Mouse (Mus musculus) cerebellum, adult 11 months (tissue): ENCODE data around the gene Klrd1.
"Not testable (repeated sequence)": the region's sequence is repeated elsewhere in the genome, so short reads cannot be mapped to it uniquely, and the experiment has no call there.

Source experiments
- DNase-seq: peaks from one replicate; pipeline ENCODE4 v3.0.0; 2022

Klrd1 gene

DNA sequence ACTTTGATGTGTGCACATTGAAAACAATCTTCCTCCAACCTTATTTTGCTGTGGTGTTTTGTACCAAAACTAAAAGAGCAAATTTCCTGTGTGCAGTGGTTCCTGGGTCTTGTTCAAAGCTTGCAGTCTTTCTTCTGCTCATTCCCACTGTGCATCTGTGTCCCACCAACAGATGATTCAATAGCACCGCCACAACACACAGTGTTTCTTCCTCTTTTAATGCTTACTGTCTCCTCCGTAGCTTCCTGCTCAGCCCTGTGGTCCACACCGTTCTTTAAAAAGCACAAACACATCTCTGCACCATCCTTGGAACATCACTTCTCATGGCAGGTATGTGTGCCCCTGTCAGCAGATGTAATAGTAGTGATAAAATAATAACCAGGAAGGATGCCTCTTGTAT lies at the start of gene Klrd1:
TSS of gene Klrd1 (plus strand) at position 275 of the 400 bp plus-strand sequence.
- DNase-seq, result no peak

DNA sequence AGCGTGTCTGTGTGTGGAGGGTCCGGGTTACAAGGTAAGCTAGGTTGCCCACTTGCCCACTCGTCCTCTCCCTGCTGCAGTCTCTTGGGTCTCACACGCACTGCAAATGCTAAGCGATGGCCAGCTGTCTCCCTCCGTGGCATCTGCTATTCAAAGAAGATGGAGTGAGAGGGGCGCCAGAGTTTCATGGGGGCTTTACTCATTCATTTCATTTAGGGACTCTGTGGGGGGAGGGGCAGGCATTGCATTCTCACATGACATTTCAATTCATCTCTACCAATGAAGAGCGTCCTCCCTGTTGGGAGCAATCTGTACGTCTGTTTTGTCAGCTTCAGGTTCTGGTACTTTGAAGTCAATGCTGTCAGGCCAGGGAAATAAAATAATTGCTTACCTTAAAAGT lies 49.7 kb upstream of the Klrd1 start:
- no peak for DNase-seq

DNA sequence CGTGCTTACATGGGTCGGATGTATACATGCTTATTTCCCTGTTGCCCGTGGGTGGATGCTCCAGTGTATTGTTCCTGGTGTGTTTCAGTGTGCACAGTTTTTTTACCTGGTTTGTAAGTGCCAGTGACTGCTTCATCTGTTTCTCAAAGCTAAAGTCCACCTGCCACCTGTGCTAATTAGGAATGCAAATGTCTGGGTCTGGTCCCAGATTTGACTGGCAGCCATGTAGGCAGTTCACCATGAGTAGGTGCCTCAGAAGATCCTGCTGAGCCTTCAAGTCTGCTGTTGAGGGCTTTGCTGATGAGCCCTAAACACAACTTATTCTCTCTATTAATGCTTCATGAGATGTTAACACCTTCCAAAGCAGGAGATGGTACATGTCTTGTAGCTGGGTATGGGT lies 49.0 kb upstream of the Klrd1 start:
- DNase-seq, result no peak

- DNase-seq, result peak; percentile 53
Measured at GRCm38 (mm10) chr6:129543709-129544606, 47.6 kb upstream of the Klrd1 start.

- no peak for DNase-seq
Measured at GRCm38 (mm10) chr6:129547277-129547676, 44.3 kb upstream of the Klrd1 start.

DNA sequence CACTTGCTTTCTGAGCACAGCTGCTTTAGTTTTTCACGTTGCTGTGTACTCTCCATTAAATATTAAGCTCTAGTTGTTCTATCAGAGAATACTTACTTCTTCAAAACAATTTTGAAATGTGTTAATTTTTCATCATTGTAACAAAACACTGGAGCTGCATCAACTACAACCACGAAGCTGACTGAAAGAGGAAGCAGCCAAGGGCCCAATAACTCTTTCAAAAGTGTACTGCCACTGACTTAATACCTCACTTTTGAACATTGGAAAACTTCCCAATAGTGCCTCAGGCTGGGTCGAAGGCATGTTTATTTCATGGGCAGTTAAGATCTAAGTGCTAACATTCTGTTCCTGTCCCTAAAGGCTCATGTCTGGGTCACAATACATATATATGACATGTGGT lies 43.6 kb upstream of the Klrd1 start:
- DNase-seq, result no peak

- no peak for DNase-seq
Measured at GRCm38 (mm10) chr6:129557298-129558023, 34.1 kb upstream of the Klrd1 start.

- peak; percentile 49 for DNase-seq
Measured at GRCm38 (mm10) chr6:129558946-129559640, 32.5 kb upstream of the Klrd1 start.

DNA sequence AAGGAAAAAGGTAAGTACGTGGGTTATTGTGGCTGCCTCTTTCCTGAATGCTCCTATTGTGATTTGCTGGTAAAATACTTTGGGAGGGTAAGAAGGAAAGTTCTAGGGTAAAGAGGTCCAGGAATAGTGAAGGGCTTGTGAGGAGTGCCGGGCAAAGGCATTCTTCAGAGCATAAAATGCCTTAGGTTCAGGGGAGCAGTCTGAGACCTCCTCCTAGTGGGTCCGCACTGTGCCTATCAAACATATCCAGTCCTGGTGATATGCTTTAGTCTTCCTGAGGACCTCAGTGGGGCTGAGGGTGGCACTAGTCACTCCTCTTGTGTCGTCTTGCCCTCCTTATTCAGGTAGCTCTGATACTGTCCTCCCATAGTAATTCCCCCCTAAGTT lies 31.9 kb upstream of the Klrd1 start:
- DNase-seq, result no peak

GRCm38 (mm10) chr6:129565257-129565656 lies 26.3 kb upstream of the Klrd1 start:
- no peak for DNase-seq

GRCm38 (mm10) chr6:129575315-129575714 lies 16.3 kb upstream of the Klrd1 start:
- DNase-seq, result no peak

DNA sequence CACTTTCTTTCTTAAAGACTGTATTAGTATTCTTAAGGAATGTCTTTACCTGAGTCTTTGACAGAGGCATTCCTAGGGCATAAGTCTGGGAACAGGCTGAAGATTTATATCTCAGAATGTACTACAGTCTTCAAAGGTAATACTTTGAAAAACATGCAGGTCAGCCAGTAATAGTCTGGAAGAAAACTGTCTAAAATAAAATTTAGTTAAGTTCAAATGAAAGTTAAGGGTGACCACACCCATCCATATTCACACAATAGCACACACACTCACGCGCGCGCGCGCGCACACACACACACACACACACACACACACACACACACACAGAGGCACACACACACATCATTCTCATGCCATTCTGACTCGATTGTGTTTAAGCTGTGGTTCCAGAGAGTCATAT lies 14.0 kb upstream of the Klrd1 start, which contains the start of gene Klre1:
TSS of gene Klre1 (plus strand) at position 301 of the 400 bp plus-strand sequence.
- no peak for DNase-seq

DNA sequence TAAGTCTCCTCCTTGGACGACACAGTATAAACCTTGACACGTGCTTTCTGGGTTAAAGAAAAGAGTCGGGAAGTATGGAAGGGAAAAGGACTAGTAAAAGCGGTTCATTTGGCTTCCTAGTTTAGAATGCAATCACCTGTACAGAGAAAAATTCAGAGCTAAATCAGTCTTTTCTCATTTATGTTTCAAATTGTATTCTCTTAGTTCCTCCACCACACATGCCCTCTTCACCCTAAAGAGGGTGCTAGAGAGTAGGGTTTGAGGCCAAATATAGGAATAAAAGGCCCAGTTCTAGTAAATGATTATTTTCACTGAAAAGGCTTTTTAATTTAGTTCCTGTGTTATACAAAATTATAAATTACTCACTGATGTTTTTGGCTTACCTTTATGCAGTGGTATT lies 10.3 kb upstream of the Klrd1 start:
- no peak for DNase-seq

- DNase-seq, result no peak
Measured at GRCm38 (mm10) chr6:129581896-129582295, 9.7 kb upstream of the Klrd1 start.

DNA sequence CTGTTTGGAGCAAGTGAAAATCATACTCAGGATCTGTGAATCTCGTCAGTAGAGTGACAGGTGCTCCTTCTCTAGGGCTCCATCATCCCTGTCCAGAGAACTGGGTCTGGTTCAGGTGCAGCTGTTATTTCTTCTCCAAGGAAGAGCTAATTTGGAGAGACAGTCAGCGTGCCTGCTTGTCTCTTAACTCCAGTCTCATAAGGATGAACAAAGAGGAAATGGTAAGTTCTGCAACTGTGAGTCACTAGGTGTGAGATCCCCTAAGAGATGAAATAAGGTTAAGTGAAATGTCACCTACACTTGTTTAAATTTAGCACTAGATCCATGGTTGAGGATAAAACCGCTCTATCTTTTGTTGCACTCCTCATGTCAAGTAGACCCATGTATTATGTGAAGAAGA lies 8.6 kb upstream of the Klrd1 start:
- DNase-seq, result no peak

DNA sequence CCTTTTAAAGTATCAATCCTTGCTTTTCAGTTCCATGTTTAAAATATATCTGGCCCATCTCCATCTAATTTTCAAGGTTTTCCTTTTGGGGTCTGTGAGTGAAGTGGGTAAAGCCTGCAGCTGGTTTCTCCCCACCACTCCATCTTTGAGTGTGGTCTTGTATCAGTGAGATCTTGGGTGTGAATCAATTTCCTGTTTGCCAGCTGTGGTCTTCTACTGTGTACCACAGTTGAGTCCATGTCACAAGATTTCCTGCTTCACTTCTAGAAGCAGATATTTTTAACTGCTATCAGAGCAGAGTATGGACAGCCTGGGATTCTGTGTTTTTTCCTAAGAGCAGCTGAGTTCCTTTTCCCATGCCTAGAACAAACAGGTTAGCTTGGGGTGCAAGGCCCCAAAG lies 16.8 kb downstream of the Klrd1 start:
- no peak for DNase-seq

GRCm38 (mm10) chr6:129623735-129624134 lies 32.2 kb downstream of the Klrd1 start, which contains the start of gene Klrk1:
Klrk1 (minus strand) TSS chr6:129623864.
- no peak for DNase-seq

- DNase-seq, result not testable (repeated sequence)
Measured at GRCm38 (mm10) chr6:129631046-129631445, 39.5 kb downstream of the Klrd1 start.

DNA sequence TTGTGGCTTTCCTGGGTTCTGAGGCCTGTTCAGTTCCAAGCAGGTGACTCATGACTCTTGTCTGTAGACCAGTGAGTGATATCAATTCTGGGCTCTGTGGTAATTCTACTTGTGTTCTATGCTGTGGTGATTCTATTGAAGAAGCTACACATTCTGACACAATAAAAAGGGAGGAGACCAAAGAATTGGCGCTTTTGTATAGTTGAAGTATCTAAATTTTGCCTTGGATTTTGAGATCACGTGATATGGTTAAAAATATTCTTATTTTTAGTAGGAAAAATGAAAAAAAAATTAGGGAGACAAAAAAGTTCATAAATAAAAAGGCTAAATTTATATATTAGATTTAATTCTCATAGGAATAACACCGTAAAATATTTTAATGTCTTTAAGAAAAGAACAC lies 51.7 kb downstream of the Klrd1 start, which contains the start of gene Klrc3:
TSS of gene Klrc3 (minus strand) at position 101 of the 400 bp plus-strand sequence.
- DNase-seq, result not testable (repeated sequence)

DNA sequence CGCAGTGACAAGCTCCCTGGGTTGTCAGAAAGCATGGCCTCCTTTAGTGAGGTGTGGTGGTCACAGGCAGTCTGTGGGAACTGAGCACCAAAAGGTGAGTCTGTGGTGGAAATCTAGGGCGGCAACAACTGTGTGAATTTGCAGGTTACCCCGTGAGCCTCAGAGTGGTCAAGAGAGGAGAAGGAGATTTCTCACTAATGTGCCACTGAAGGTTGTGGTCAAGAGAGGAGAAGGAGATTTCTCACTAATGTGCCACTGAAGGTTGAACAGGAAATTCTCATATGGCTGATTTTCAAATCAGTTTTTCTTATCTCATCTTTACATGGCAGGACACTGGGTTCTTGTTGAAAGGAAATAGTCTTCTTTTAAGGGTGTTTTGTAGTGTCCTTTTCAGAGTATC lies 52.5 kb downstream of the Klrd1 start:
- not testable (repeated sequence) for DNase-seq
